Comparison of ENCODE assay signal across 13 mouse cellular contexts in the genomic region with DNA sequence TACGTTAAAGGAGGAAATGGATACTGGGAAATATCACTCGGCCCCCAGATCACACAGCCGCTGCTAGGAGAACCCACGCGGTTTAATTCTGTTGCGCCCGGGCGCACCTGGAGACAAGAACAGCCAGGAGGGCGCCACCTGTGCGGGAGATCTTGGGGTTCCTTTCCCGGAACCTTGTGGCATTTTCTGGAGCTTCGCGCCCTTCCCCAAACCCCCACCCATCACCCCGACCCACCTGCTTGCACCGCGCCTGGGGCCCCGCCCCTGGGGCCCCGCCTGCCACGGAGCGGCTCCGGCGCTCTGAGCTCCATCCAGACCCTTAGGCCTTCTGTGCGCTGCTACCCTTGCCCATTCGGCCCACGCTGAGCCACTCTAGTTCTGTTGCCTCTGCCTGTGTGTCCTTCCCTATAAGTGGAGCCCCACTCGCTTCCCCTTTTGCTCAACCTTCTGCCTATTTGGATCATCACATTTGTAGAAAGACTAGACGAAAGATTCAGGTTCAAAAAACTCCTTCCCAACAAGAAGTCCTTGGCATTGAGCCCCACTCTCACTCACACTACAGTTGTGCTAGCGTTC. TPM values are rescaled to one million over a fixed set of nuclear protein-coding genes. Genes with fewer than 3 reads are reported as not detected.
DNase-seq lines count a peak whose midpoint lies in the region; ATAC-seq and TF ChIP-seq lines count a peak whose summit lies in the region.
"Had no signal": no experiment of that assay in that cellular context is flagged by ENCODE, and none has a peak within 500 bp of the region (broad histone marks: within the 10 kb centered on the region; RNA-seq: fewer than 3 reads in every experiment).

No protein-coding gene starts in this region.

- peaks cover 90% of the 10 kb centered on the region for H3K27me3 ChIP-seq in heart, embryonic 10.5 days (ENCODE audit: insufficient read depth, poor library complexity, severe bottlenecking)
- H3K27me3 ChIP-seq in testis, adult 2 months (ENCODE audit: control insufficient read depth, insufficient read depth, low read length): no peaks in the 10 kb centered on the region
- peaks cover 35% of the 10 kb centered on the region for H3K27me3 ChIP-seq in limb, embryonic 14.5 days (ENCODE audit: control insufficient read depth, insufficient read depth, low read length)

- H3K4me1 ChIP-seq in heart, embryonic 10.5 days: peaks cover 31% of the 10 kb centered on the region
- H3K4me1 ChIP-seq in testis, adult 2 months (ENCODE audit: control insufficient read depth, insufficient read depth, low read length): peaks cover 3% of the 10 kb centered on the region; the same call in 1 of the 2 replicates
- H3K4me1 ChIP-seq in limb, embryonic 14.5 days (ENCODE audit: control insufficient read depth, insufficient read depth, low read length): peaks cover 11% of the 10 kb centered on the region

- H3K9me3 ChIP-seq in heart, embryonic 10.5 days: no peaks in the 10 kb centered on the region
- no peaks in the 10 kb centered on the region for H3K9me3 ChIP-seq in limb, embryonic 14.5 days (ENCODE audit: control insufficient read depth, low read length)

- H3K36me3 ChIP-seq in heart, embryonic 10.5 days: no peaks in the 10 kb centered on the region
- H3K36me3 ChIP-seq in testis, adult 2 months (ENCODE audit: control insufficient read depth, insufficient read depth, low read length): no peaks in the 10 kb centered on the region
- H3K36me3 ChIP-seq in limb, embryonic 14.5 days (ENCODE audit: control insufficient read depth, insufficient read depth, low read length): no peaks in the 10 kb centered on the region

- no peak overlapping the region for H3K27ac ChIP-seq in heart, embryonic 10.5 days
- no peak overlapping the region for H3K27ac ChIP-seq in testis, adult 2 months (ENCODE audit: control insufficient read depth, insufficient read depth, low read depth, low read length)
- H3K27ac ChIP-seq in limb, embryonic 14.5 days (replicated peaks; ENCODE audit: low read depth, low read length): no peak overlapping the region

- no peak for ATAC-seq in limb, embryonic 14.5 days (ENCODE audit: low FRiP score, low read depth)
- ATAC-seq: Patski had no signal

- H3K9ac ChIP-seq in limb, embryonic 14.5 days (ENCODE audit: low read depth, low read length, severe bottlenecking): no peak overlapping the region

- no peak for TF ChIP-seq CTCF in testis, adult 2 months (IDR thresholded peaks at IDR 0.05; ENCODE audit: control insufficient read depth, insufficient read depth, insufficient replicate concordance, low read depth, low read length)

- peak overlapping the region; percentile 28 for H3K4me2 ChIP-seq in limb, embryonic 14.5 days (replicated peaks; ENCODE audit: low read depth, low read length, severe bottlenecking)

- TF ChIP-seq POLR2A in testis, adult 2 months (IDR thresholded peaks at IDR 0.05; ENCODE audit: control insufficient read depth, low read depth, low read length): no peak
- no peak for TF ChIP-seq POLR2A in limb, embryonic 14.5 days (IDR thresholded peaks at IDR 0.05; ENCODE audit: borderline replicate concordance, extremely low read depth, insufficient read depth, insufficient read length)

- peak overlapping the region; percentile 42 for H3K4me3 ChIP-seq in heart, embryonic 10.5 days
- H3K4me3 ChIP-seq in testis, adult 2 months (ENCODE audit: control insufficient read depth, low read depth, low read length): peak overlapping the region; percentile 74
- H3K4me3 ChIP-seq in limb, embryonic 14.5 days (replicated peaks; ENCODE audit: low read length): 0 out of 2 replicates have a peak overlapping the region, but pooled peaks have one; percentile 7

- WGBS in heart, embryonic 10.5 days: 18% methylated on average over 28 of the region's 28 CpGs
- WGBS in limb, embryonic 14.5 days: 12% methylated on average over 28 of the region's 28 CpGs

- no peak for DNase-seq in heart, embryonic 10.5 days (ENCODE audit: low spot score)
- no peak for DNase-seq in heart, adult 8-10 months (ENCODE audit: low spot score)
- no peak for DNase-seq in testis, postnatal 10 days (ENCODE audit: low spot score)
- no peak for DNase-seq in limb, embryonic 14.5 days (ENCODE audit: low spot score)
- DNase-seq in thymus, postnatal 36 days: peak; percentile 46 to 68
- no peak for DNase-seq in cerebellum, adult 11 months
- DNase-seq in embryo, embryonic 11 days: no peak
- DNase-seq: B cell, adult 2 months; gastrocnemius, postnatal 14 days; kidney, postnatal 36 days had no signal

RNA-seq across cellular contexts. Expression of gene Lgr6, which starts 19.7 kb away (rescaled TPM):
- polyA plus RNA-seq in heart, embryonic 10.5 days (2016; fragmentation: Nextera tagmentation; extraction: Ambion mirVana): 0.49 and 0.64 TPM in 2 replicates
- total RNA-seq in heart, adult 8-10 months (2022): 10 to 100 TPM; 12.9 to 17.9 (median 15.9) TPM
- 3.0 and 3.8 TPM in 2 replicates for polyA plus RNA-seq in testis, adult 2 months (2012; rRNA removed)
- 3.2 and 4.2 TPM in 2 replicates for polyA plus RNA-seq in limb, embryonic 14.5 days (2012; rRNA removed)
- 8.3 and 9.5 TPM in 2 replicates for polyA plus RNA-seq in limb, embryonic 14.5 days (2014; fragmentation: Nextera tagmentation; extraction: Ambion mirVana)
- polyA plus RNA-seq: liver, adult 2 months had no signal

RNA-seq across cellular contexts. Expression of gene Ptpn7, which starts 47.1 kb away (rescaled TPM):
- 1.5 and 5.0 TPM in 2 replicates for polyA plus RNA-seq in heart, embryonic 10.5 days (2016; fragmentation: Nextera tagmentation; extraction: Ambion mirVana)
- total RNA-seq in heart, adult 8-10 months (2022): 1 to 10 TPM in 1 of 4 experiments, under 1 TPM in 3; 0.34 to 1.5 (median 0.49) TPM
- 2.6 TPM in 2 replicates for polyA plus RNA-seq in testis, adult 2 months (2012; rRNA removed)
- polyA plus RNA-seq in limb, embryonic 14.5 days (2012; rRNA removed): 3.6 and 3.9 TPM in 2 replicates
- polyA plus RNA-seq in limb, embryonic 14.5 days (2014; fragmentation: Nextera tagmentation; extraction: Ambion mirVana): 3.1 and 4.2 TPM in 2 replicates

Comparison
In these comparisons a context has a peak if more than half of its experiments do, and no peak if none do; other contexts are left out.
1. DNase-seq: peak in thymus, postnatal 36 days (2 of 2); none in heart, embryonic 10.5 days (single experiment), heart, adult 8-10 months (single experiment), testis, postnatal 10 days (single experiment), limb, embryonic 14.5 days (single experiment), cerebellum, adult 11 months (single experiment) and embryo, embryonic 11 days (single experiment).
2. H3K4me3 ChIP-seq: peak in every context shown above with its lines; median percentile 74 in testis, adult 2 months; 42 in heart, embryonic 10.5 days; 7 in limb, embryonic 14.5 days.